Mouse (Mus musculus) liver, adult 2 months (tissue): ENCODE measurements around the gene Gm13043. TPM values are rescaled to one million over a fixed set of nuclear protein-coding genes. Genes with fewer than 3 reads are reported as not detected.
"Not testable (repeated sequence)": the region's sequence is repeated elsewhere in the genome, so short reads cannot be mapped to it uniquely, and the experiment has no call there.

Experiments used
- DNase-seq: peaks from one replicate; pipeline ENCODE4 v3.0.0-alpha.2; 2011; ENCODE audit warnings: low read depth, low spot score; ENCODE audit errors: extremely low read depth
- H3K27ac ChIP-seq: fragments of 200-500 bp; replicated peaks from 2 replicates; pipeline ENCODE4 v1.5.1; 2012; ENCODE audit warnings: low read depth, mild to moderate bottlenecking, control low read depth, inconsistent platforms, low read length; ENCODE audit not compliant: insufficient read depth
- H3K27me3 ChIP-seq: fragments of 200-500 bp; 2 replicates; pipeline ENCODE4 v1.6.1; 2012; ENCODE audit warnings: mild to moderate bottlenecking, moderate library complexity, low read length, inconsistent platforms; ENCODE audit not compliant: control insufficient read depth, insufficient read depth
- H3K36me3 ChIP-seq: fragments of 200-500 bp; 2 replicates; pipeline ENCODE4 v1.6.1; 2012; ENCODE audit warnings: low read length, inconsistent platforms; ENCODE audit not compliant: control insufficient read depth, insufficient read depth
- H3K4me1 ChIP-seq: fragments of 200-500 bp; 2 replicates; pipeline ENCODE4 v1.6.1; 2011; ENCODE audit warnings: low read length; ENCODE audit not compliant: control insufficient read depth, insufficient read depth
- H3K4me3 ChIP-seq: fragments of 200-500 bp; 2 replicates; pipeline ENCODE4 v1.5.1; 2011; ENCODE audit warnings: low read depth, mild to moderate bottlenecking, control low read depth, low read length, moderate library complexity; ENCODE audit not compliant: insufficient read depth
- H3K79me2 ChIP-seq: fragments of 200-500 bp; 2 replicates; pipeline ENCODE4 v1.6.1; 2012; ENCODE audit warnings: inconsistent platforms, mild to moderate bottlenecking, low read length, moderate library complexity; ENCODE audit not compliant: control insufficient read depth, insufficient read depth
- H3K9ac ChIP-seq: fragments of 200-500 bp; 2 replicates; pipeline ENCODE4 v1.6.1; 2012; ENCODE audit warnings: low read depth, mild to moderate bottlenecking, control low read depth, inconsistent platforms, low read length
- CTCF ChIP-seq: fragments of 200-500 bp; IDR thresholded peaks from 2 replicates; pipeline ENCODE4 v1.5.1; 2011; ENCODE audit warnings: low read depth, low read length, control low read depth
- POLR2A ChIP-seq: fragments of 200-500 bp; IDR thresholded peaks from 2 replicates; pipeline ENCODE4 v1.6.1; 2011; ENCODE audit warnings: low read length, control low read depth; ENCODE audit not compliant: insufficient read depth; ENCODE audit errors: extremely low read depth
- WGBS: fragments of 180-500 bp; shearing (Covaris S2); methylation state at CpG from one replicate; pipeline ENCODE4 v1.1.7; 2018; 5-methylcytosine and 5-hydroxymethylcytosine counted together
- polyA plus RNA-seq: library from polyadenylated mRNA; depleted of rRNA; stranded (reverse); fragments of >200 nt; gene quantifications from 2 replicates; pipeline ENCODE4 v1.2.3, GENCODE M21; 2012; rRNA removed
- total RNA-seq: library from RNA; depleted of rRNA; stranded (reverse); fragments of >200 nt; gene quantifications from 2 replicates; pipeline ENCODE4 v1.2.3, GENCODE M21; 2014; rRNA removed

Gene Gm13043
- not detected in 2 replicates for total RNA-seq
- polyA plus RNA-seq: not detected in 2 replicates

DNA sequence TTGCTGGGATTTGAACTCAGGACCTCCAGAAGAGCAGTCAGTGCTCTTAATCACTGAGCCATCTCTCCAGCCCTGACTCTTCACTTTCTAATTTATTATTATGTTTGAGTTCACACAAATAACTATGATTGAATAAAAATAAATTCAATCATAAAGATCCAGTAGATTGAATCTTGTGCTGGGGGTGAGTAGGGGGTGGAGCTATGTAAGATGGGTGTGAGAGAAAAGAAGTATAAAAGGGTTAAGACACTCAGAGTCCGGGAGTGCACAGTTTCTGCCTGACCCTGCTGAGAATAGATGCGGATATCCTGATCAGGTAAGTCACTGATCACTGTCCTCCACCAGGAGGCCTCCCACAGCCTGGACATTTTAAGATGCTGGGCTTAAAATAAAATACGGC, at the start of gene Gm13043:
Gene Gm13043, plus strand, starts transcription at position 301 of the 400 bp plus-strand sequence.
- Histone ChIP-seq H3K4me3 (no peak within 1 kb of the TSS), H3K27ac (no peak within 1 kb of the TSS), H3K27me3 (no peaks in the 10 kb centered on the region), H3K79me2 (no peaks in the 10 kb centered on the region), H3K36me3 (no peaks in the 10 kb centered on the region), H3K9ac (no peak within 1 kb of the TSS), H3K4me1 (no peaks in the 10 kb centered on the region)
- 87% methylated on average over 3 of the region's 3 CpGs for WGBS
- DNase-seq: no peak
- TF ChIP-seq CTCF (no peak), POLR2A (no peak)

- WGBS: no CpG with 5 or more reads among the region's 3 CpGs
- H3K9ac ChIP-seq: not testable (repeated sequence)
These were observed 24.5 kb downstream of the Gm13043 start, which contains the start of gene Gm13040 for GRCm38 (mm10) chr4:143535654-143536053. Gm13040 (plus strand) TSS chr4:143535954.

DNA sequence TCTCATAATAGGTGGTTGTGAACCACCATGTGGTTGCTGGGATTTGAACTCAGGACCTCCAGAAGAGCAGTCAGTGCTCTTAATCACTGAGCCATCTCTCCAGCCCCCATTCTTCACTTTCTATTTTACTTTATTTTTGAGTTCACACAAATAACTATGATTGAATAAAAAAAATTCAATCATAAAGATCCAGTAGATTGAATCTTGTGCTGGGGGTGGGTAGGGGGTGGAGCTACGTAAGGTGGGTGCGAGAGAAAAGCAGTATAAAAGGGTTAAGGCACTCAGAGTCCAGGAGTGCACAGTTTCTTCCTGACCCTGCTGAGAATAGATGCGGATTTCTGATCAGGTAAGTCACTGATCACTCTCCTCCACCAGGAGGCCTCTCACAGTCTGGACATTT, 40.3 kb downstream of the Gm13043 start, which contains the start of the genes BC080695 and Gm13057:
Gene BC080695, plus strand, starts transcription at position 301 of the 400 bp plus-strand sequence.
Gene Gm13057, plus strand, starts transcription at position 310 of the 400 bp plus-strand sequence.
- WGBS: no CpG with 5 or more reads among the region's 3 CpGs
- H3K9ac ChIP-seq, H3K4me3 ChIP-seq, H3K27ac ChIP-seq, DNase-seq, H3K27me3 ChIP-seq, H3K36me3 ChIP-seq, H3K4me1 ChIP-seq, H3K79me2 ChIP-seq: not testable (repeated sequence)

More at GRCm38 (mm10) chr4:143535654-143536053, 24.5 kb downstream of the Gm13043 start, which contains the start of gene Gm13040:
- H3K4me1 ChIP-seq, DNase-seq, H3K27ac ChIP-seq, H3K79me2 ChIP-seq, H3K27me3 ChIP-seq, H3K36me3 ChIP-seq, H3K4me3 ChIP-seq: not testable (repeated sequence)

Other genes starting within 250 kb of the Gm13043 start
- 0.40 TPM in 1 of 2 replicates, not detected in the other for gene Pdpn, start 211.8 kb upstream of the Gm13043 start, total RNA-seq
- 0.17 and 0.39 TPM in 2 replicates for gene Pdpn, start 211.8 kb upstream of the Gm13043 start, polyA plus RNA-seq
- gene Lrrc38, start 161.6 kb upstream of the Gm13043 start, total RNA-seq: not detected in 2 replicates
- gene Lrrc38, start 161.6 kb upstream of the Gm13043 start, polyA plus RNA-seq: not detected in 2 replicates
- not detected in 2 replicates for gene Pramel1, start 116.9 kb upstream of the Gm13043 start, total RNA-seq
- not detected in 2 replicates for gene Pramel1, start 116.9 kb upstream of the Gm13043 start, polyA plus RNA-seq
- gene Pramef8, start 98.9 kb upstream of the Gm13043 start, total RNA-seq: 5.2 and 7.8 TPM in 2 replicates
- 2.1 and 2.3 TPM in 2 replicates for gene Pramef8, start 98.9 kb upstream of the Gm13043 start, polyA plus RNA-seq
- gene Oog4, start 61.0 kb upstream of the Gm13043 start, total RNA-seq: not detected in 2 replicates
- not detected in 2 replicates for gene Oog4, start 61.0 kb upstream of the Gm13043 start, polyA plus RNA-seq
- not detected in 2 replicates for gene Gm13040, start 24.6 kb downstream of the Gm13043 start, total RNA-seq
- not detected in 2 replicates for gene Gm13040, start 24.6 kb downstream of the Gm13043 start, polyA plus RNA-seq
- gene BC080695, start 40.4 kb downstream of the Gm13043 start, total RNA-seq: not detected in 2 replicates
- not detected in 2 replicates for gene BC080695, start 40.4 kb downstream of the Gm13043 start, polyA plus RNA-seq
- gene Gm13057, start 40.4 kb downstream of the Gm13043 start, total RNA-seq: not detected in 2 replicates
- not detected in 2 replicates for gene Gm13057, start 40.4 kb downstream of the Gm13043 start, polyA plus RNA-seq
- gene Gm13083, start 103.7 kb downstream of the Gm13043 start, total RNA-seq: not detected in 2 replicates
- not detected in 2 replicates for gene Gm13083, start 103.7 kb downstream of the Gm13043 start, polyA plus RNA-seq
- not detected in 2 replicates for gene Gm13088, start 145.9 kb downstream of the Gm13043 start, total RNA-seq
- not detected in 2 replicates for gene Gm13088, start 145.9 kb downstream of the Gm13043 start, polyA plus RNA-seq
- not detected in 2 replicates for gene Gm13089, start 191.4 kb downstream of the Gm13043 start, total RNA-seq
- not detected in 2 replicates for gene Gm13089, start 191.4 kb downstream of the Gm13043 start, polyA plus RNA-seq
- gene Gm13078, start 208.1 kb downstream of the Gm13043 start, total RNA-seq: not detected in 2 replicates
- not detected in 2 replicates for gene Gm13078, start 208.1 kb downstream of the Gm13043 start, polyA plus RNA-seq